Mouse (Mus musculus): ENCODE measurements at regions not wholly inside any gene's neighbourhood (a gene's known extent, or its start where the extent isn't known, plus 50 kb on each side); places are given as distances from the start of the nearest gene placed in this dataset.

DNA sequence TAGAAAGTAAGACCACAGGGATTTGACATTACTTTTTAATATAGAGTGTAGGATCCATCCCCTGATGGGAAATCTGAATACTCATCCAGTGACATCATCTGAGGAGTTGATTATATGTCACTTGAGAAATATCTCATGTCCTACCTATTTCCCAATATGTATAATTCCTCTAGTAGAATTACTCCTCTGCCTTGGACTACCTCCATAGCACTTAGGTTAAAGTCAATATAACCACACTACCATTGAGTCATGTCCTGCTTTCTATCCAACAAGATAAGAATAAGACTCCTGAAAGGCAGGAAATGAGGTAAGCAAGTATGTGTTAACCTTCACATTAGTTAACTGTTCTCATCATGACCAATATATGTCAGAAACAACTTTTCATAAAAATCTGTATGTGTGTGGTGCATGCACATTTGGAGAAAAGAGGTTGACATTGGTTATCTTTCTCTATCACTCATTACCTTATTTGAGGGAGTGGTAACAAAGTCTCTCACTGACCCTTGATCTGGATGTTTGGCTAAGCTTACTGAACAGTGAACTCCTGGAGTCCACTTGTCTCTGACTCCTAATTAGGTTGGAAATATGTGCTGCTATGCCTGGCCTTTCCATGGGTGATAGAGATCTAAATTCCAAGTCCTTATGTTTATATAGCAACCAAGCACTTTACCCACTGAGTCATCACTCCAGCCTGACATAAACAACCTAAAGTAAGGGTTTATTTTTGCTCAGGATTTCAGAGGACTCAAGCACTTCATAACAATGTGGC, 292.0 kb upstream of the Pitrm1 start:
- DNase-seq (ENCODE audit: low read depth, low spot score) = no peak

DNA sequence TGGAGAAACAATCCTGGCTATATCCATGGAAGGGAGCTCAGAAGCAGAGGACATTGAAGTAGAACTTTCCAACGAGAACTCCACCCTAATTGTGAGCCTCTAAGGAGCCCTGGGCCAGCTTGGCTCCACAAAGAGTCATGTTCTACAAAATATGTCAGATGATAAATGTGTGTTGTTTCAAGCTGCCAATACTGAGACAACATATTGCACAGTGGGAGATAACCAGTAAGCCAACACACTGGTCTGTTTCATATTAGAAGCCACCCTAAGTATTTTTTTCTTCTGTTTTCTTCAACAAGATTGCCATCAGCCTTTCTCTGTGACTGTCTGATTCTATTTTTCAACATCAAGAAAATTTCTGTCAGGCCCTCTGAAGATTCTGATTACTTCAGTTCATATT, 289.5 kb upstream of the Pitrm1 start:
- DNase-seq (ENCODE audit: low read depth, low spot score) = no peak

DNA sequence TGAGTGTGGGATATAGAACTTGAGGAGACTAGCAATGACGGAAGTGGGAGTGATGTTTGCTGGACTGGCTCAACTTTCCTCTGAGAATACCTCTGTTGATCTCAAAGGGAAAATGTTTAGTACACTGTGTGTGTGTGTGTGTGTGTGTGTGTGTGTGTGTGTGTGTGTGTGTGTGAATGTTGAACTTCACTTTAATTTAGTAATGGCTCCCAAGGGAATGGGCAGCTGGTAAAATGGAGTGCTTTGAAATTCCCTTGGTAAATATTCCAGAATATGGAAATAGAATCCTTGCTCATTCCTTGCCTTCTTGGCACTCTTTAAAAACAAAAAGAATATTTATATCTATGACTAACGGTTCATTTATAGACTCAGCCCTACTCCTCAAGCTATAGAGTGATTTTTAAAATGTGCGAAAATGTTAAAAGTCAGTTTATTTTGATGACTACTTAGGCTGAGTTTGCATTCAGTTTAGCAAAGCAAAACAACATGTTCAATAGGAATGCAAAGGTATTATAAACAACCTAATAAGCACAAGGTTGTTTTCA, 287.6 kb upstream of the Pitrm1 start:
- no peak for DNase-seq (ENCODE audit: low read depth, low spot score)

DNA sequence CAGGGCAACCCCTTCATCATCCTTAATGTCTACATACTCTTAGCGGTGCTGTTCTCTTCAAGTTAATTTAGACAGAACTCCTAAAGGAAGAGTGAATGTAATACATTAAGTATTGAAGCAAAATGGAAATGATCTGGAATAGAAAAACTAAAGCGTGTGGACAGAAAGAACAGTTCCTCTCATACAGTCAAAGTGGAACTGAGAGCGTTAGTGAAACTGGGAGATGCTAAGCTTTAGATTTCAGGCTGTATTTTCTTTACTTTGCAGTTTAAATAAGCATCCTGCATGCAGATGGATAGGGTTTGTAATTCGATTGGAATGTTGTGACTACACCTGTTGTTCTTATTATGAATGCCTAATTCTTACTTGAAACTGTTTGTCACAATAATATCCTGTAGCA, 286.5 kb upstream of the Pitrm1 start:
- no peak for DNase-seq (ENCODE audit: low read depth, low spot score)

DNA sequence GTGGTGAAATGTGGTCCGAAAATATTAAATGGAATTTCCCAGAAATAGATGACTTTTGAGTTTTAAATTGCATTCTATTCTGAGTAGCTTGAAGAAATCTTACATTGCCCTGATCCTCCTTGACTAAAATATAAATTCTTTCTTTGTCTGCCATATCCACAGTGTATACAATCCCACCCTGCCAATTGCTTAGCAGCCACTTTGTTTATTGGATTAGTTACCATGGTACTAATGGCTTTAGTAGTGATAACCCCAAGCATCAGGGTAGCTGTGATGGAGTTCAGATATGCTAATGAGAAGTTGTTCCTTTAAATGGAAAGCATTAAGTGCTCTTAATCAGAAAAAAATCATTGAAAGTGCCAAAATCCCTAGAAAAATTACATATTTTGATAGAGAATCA, 277.4 kb upstream of the Pitrm1 start:
- no peak for DNase-seq (ENCODE audit: low read depth, low spot score)

DNA sequence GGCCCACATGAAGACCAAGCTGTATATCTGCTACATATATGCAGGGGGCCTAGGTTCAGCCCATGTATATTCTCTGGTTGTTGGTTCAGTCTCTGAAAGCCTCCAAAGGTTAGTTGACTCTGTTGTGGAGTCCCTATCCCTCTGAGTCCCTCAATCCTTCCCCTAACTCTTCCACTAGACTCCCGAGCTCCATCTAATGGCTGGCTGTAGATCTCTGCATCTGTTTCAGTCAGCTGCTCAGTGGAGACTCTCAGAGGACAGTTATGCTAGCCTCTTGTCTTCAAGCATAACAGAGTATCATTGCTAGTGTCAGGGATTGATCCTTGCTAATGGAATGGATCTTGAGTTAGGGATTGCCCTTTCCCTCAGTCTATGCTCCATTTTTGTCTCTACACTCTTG, 275.0 kb upstream of the Pitrm1 start:
- peak; percentile 4 for DNase-seq (ENCODE audit: low read depth, low spot score)

GRCm38 (mm10) chr13:6280073-6280472, 267.9 kb upstream of the Pitrm1 start:
- no peak for DNase-seq (ENCODE audit: low read depth, low spot score)

DNA sequence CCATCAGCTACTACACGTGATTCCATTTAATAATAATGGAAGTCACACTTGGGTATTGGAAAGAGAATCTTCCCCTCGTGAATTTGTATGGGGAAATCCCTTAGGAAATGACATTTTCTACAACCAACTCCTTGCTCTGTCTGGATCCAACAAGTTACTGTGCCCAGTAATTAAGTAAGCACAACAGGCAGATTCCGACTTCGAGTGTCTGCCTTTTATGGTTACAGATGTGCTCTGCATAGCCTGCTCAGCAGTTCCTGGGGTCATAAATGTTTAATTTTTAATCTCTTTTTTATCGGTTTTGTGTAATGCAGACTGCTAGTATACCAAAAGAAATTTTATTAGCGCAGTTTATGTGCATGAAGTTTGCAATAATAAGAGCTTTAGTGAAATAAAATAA, 259.8 kb upstream of the Pitrm1 start:
- no peak for DNase-seq (ENCODE audit: low read depth, low spot score)

- peak; percentile 46 for DNase-seq (ENCODE audit: low read depth, low spot score)
Measured at GRCm38 (mm10) chr13:6292098-6292497, 255.9 kb upstream of the Pitrm1 start.

- DNase-seq (ENCODE audit: low read depth, low spot score) = no peak
Measured at GRCm38 (mm10) chr13:6305718-6306117, 242.2 kb upstream of the Pitrm1 start.

- no peak for DNase-seq (ENCODE audit: low read depth, low spot score)
Measured at GRCm38 (mm10) chr13:6306616-6306988, 241.3 kb upstream of the Pitrm1 start.

- no peak for DNase-seq (ENCODE audit: low read depth, low spot score)
Measured at GRCm38 (mm10) chr13:6306989-6307917, 240.7 kb upstream of the Pitrm1 start.

- DNase-seq (ENCODE audit: low read depth, low spot score) = peak; percentile 23
Measured at GRCm38 (mm10) chr13:6316201-6316600, 231.7 kb upstream of the Pitrm1 start.

DNA sequence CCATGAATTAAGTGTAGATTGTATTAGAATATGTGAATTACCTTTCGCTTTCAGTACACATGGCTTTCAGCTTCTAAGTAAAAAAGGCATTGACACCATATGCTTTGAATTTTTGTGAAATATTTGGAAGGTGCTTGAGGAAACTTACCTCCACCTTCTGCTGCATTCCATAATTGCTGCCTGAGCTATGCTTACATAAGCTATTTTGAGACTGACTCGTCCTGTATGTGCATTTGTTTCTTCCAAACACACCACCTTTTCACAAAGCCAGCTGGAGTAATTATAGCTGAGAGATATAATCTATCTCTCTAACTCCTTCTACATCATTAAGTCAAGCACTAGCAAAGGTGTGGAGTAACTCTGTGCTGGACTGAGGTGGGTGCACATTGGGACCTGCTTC, 224.0 kb upstream of the Pitrm1 start:
- DNase-seq (ENCODE audit: low read depth, low spot score) = no peak

DNA sequence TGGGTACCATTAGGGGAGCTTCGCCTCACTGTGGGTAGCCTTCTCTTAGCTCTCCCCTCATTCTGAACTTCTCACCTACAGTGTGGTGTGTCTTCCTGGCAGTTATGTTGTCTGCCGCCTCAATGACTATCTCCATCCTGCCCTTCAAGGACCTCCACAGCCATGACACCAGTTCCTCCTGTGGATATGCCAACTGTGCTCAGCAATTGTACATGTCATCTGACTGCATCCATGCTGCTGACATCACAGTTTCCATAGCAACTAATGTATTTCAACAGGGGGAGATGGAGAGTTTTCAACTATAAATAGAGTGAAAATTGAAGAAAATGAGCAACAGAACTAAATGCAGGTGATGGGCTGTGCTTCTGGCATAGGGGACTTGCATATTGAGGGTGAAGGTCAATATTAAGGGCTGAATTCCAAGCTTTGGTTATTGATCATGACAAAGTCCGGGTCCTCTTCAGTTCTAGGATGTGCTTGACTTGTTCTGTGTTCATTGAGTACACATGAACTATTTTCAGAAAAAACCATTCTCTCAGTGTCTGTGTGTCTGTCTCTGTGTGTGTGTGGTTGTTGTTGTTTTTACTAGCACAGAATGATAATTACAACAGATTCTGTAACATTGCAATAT, 217.5 kb upstream of the Pitrm1 start:
- DNase-seq (ENCODE audit: low read depth, low spot score) = no peak

DNA sequence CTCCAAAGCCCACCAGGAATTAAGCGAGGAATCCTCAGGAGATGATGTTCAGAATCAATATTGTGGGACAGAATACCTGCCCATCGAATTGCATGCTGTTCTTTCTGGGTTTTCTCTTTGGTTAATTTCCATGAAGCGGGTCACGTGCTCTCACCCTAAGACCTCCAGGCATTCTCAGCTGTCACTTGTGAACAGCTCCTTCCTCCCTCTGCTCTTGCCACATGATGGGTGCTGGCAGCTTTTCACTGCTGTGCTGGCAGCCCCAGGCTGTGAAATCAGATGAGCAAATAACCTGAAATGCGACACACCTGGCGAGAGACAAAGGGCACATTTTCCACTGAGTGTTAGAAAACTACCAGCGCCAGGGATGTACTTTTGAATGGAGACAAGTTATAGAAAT, 207.8 kb upstream of the Pitrm1 start:
- DNase-seq (ENCODE audit: low read depth, low spot score) = no peak

GRCm38 (mm10) chr13:6341102-6341737, 206.7 kb upstream of the Pitrm1 start:
- no peak for DNase-seq (ENCODE audit: low read depth, low spot score)

DNA sequence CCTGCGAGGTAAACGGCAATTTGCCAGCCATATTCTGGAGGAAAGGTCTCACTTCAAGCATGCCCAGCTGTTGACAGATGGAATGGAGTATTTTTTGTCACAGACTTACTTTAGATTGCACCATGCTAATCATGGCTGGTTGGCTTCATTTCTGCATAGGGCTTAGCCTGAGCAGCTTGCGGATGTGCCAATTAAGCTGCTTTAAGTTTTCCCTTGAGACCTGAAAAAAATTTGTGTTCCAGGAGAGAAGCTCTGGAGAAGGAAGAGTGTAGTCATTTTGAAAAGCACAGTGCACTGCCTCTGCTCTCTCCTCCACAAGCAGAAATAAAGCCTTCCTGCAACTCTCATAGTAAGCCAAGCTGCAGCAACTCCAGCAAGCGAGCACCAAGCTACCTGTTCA, 182.8 kb upstream of the Pitrm1 start:
- no peak for DNase-seq (ENCODE audit: low read depth, low spot score)

DNA sequence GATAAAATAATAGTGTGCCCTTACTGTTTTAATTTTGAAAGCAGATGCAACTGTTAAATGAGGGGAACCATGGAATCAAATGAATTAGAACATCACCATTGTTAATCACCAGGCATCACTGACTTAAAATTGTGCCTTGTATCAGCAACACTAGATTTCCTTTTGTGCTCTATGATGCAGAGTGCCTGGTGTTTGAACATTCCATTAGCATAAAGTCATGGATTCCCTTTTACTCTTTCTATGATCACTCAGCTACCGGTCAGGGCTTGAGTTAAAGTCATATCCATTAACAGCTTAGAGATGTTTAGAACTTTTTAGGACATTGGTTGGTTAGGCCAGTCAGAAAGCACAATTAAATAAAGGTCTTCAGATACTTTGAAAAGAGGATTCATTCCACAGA, 180.3 kb upstream of the Pitrm1 start:
- DNase-seq (ENCODE audit: low read depth, low spot score) = no peak

DNA sequence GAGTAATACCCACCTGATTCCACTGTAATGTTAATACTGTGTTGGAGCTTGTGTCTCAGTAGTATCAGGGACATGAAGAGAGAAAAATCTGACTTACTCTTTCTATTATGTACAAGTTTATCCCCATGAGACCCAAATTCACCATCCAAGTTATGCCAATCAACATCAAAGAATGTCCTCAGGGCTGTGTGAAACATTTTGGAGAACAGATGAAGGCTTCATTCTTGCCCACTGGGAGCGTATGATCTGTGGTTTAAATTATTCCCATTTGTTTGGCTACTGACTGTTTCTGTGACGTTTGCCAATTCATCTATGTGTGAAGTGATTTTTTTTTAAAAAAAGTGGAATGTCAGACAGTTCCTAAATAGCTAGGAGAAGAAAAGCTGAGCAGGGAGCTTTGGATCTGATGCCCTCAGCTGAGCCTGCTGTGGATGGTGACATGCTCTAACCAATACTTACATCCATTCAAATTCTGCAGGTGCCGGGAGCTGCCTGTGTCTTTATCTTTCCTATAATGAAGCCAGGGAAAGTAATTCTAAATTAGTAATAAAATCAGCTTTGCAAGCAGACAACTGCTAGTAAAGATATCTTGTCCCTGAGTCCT, 173.3 kb upstream of the Pitrm1 start:
- no peak for DNase-seq (ENCODE audit: low read depth, low spot score)

DNA sequence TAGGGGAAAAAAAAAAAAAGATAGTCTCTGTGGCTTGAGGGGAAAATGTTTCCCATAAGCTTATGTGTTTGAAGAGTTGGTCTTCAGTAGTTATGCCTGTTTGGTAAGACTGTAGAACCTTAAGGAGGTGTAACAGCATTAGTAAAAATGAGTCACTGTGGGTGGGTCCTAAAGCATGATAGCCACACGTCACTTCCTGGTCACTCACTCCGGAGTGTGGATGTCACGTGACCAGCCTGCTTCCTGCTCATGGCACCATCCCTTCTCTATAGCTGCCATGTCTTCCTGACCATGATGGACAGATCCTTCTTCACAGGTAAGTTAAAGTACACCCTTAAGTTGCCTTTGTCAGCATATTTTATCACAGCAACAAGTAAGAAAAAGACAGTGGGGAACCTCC, 170.0 kb upstream of the Pitrm1 start:
- DNase-seq (ENCODE audit: low read depth, low spot score) = no peak

Data from ZHBTc4 (cell line).